Mouse (Mus musculus) limb, embryonic 14.5 days (tissue): ENCODE measurements at regions not wholly inside any gene's neighbourhood (a gene's known extent, or its start where the extent isn't known, plus 50 kb on each side); places are given as distances from the start of the nearest gene placed in this dataset.

Experiments used
- ATAC-seq: fragments of 200-750 bp; cut with Nextera tagmentation; 2 replicates; pipeline ENCODE4 v1.8.0; 2017; ENCODE audit warnings: low read depth, moderate number of reproducible peaks, moderate TSS enrichment; ENCODE audit not compliant: low FRiP score
- DNase-seq: peaks from one replicate; pipeline ENCODE4 v3.0.0-alpha.2; 2015; ENCODE audit warnings: low spot score
- H3K27ac ChIP-seq: fragments of 300-500 bp; sonication (generic); replicated peaks from 2 replicates; pipeline ENCODE4 v1.5.1; 2014; ENCODE audit warnings: low read depth, mild to moderate bottlenecking, low read length, moderate library complexity, mixed read lengths
- H3K27me3 ChIP-seq: fragments of 300-500 bp; sonication (generic); 2 replicates; pipeline ENCODE4 v1.6.1; 2014; ENCODE audit warnings: low read length, mixed read lengths; ENCODE audit not compliant: control insufficient read depth, insufficient read depth
- H3K36me3 ChIP-seq: fragments of 300-500 bp; sonication (generic); 2 replicates; pipeline ENCODE4 v1.6.1; 2014; ENCODE audit warnings: mild to moderate bottlenecking, low read length, moderate library complexity, mixed read lengths; ENCODE audit not compliant: control insufficient read depth, insufficient read depth
- H3K4me1 ChIP-seq: fragments of 300-500 bp; sonication (generic); 2 replicates; pipeline ENCODE4 v1.6.1; 2014; ENCODE audit warnings: antibody characterized with exemption, low read length, mixed read lengths; ENCODE audit not compliant: control insufficient read depth, insufficient read depth
- H3K4me2 ChIP-seq: fragments of 300-500 bp; sonication (generic); replicated peaks from 2 replicates; pipeline ENCODE4 v1.6.1; 2014; ENCODE audit warnings: low read depth, mild to moderate bottlenecking, low read length, moderate library complexity; ENCODE audit not compliant: severe bottlenecking
- H3K4me3 ChIP-seq: fragments of 300-500 bp; sonication (generic); replicated peaks from 2 replicates; pipeline ENCODE4 v1.5.1; 2014; ENCODE audit warnings: low read length
- H3K9ac ChIP-seq: fragments of 300-500 bp; sonication (generic); 2 replicates; pipeline ENCODE4 v1.6.1; 2014; ENCODE audit warnings: mild to moderate bottlenecking, low read depth, low read length, moderate library complexity; ENCODE audit not compliant: severe bottlenecking
- H3K9me3 ChIP-seq: fragments of 300-500 bp; sonication (generic); 2 replicates; pipeline ENCODE4 v1.6.1; 2016; ENCODE audit warnings: low read length; ENCODE audit not compliant: control insufficient read depth
- POLR2A ChIP-seq: fragments of 200-500 bp; IDR thresholded peaks from 2 replicates; pipeline ENCODE4 v1.8.0; 2012; ENCODE audit warnings: inconsistent platforms, mild to moderate bottlenecking, moderate library complexity, borderline replicate concordance; ENCODE audit not compliant: insufficient read depth, insufficient read length; ENCODE audit errors: extremely low read depth
- WGBS: fragments of 180-500 bp; shearing (Covaris S2); extraction: QIAGEN DNeasy Blood & Tissue Kit; methylation state at CpG from one replicate; pipeline ENCODE4 v1.1.7; 2014; 5-methylcytosine and 5-hydroxymethylcytosine counted together

DNA sequence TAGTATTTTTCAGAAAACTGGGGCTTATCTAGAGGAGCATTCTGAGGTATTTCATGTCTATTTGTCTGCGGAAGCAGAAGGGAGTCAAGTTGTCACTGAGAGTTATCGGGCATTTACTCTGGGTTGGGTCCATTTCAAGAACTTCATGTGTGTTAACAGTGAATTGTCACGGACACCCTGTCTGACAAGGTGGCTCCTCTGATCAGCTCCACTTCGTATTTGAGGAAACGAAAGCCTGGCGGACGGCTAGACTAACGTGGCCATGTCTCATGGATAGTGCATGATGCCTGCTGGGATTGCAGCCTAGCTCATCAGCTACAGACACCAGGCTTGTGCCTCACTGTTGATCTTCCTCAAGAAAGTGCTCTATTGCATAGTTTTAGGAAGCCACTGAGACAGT is 200.4 kb downstream of the 4933412E24Rik start:
- Histone ChIP-seq H3K4me3 (no peak overlapping the region), H3K4me2 (no peak overlapping the region), H3K36me3 (no peaks in the 10 kb centered on the region), H3K9me3 (no peaks in the 10 kb centered on the region), H3K27me3 (no peaks in the 10 kb centered on the region), H3K9ac (no peak overlapping the region), H3K27ac (no peak overlapping the region), H3K4me1 (no peaks in the 10 kb centered on the region)
- ATAC-seq = no peak
- no peak for DNase-seq
- TF ChIP-seq POLR2A = no peak
- WGBS = 87% methylated on average over 8 of the region's 8 CpGs

DNA sequence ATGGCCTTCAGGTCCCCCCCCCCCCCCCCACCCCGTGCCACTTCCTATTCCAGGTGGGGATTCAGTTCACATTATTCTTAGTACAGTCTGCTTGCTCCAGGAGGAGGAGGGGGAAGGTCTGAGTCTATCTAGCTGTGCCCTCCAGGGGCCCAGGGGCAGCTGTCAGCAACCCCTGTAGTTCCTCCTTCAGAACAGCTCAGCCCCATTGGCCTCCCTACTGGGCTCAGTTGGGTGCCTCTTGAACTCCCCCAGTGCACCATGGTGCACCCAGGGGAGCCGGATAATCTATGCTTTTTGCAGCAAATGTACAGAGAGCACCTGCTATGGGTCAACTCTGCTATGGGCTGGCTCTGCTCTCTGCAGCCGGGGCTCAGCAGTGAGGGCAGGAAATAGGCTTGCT is 204.8 kb downstream of the 4933412E24Rik start:
- Histone ChIP-seq H3K27ac (no peak overlapping the region), H3K4me1 (no peaks in the 10 kb centered on the region), H3K4me3 (no peak overlapping the region), H3K36me3 (no peaks in the 10 kb centered on the region), H3K9ac (no peak overlapping the region), H3K4me2 (no peak overlapping the region), H3K27me3 (no peaks in the 10 kb centered on the region), H3K9me3 (no peaks in the 10 kb centered on the region)
- WGBS = 59% methylated on average over 3 of the region's 3 CpGs
- DNase-seq (no peak), ATAC-seq (no peak)
- TF ChIP-seq POLR2A = no peak

DNA sequence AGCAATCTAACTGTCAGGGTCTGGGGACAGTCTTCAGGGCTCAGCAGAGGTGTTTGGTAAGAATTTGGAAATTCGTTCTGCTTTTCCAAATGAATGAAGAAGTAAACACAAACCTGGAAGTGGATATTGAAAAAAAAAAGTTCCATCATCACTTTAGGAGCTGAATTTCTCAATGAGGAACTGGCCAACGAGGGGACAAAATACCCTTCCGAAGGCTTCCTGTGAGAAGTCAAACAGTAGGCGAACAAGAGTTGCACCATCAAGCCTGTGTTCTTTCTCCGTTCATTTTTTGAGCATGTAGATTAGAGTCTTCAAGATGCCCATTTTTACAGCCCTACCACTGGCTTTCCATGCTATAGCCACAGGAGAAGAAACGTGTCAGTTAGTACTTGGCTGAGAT is 207.1 kb downstream of the 4933412E24Rik start:
- H3K36me3 ChIP-seq = no peaks in the 10 kb centered on the region

DNA sequence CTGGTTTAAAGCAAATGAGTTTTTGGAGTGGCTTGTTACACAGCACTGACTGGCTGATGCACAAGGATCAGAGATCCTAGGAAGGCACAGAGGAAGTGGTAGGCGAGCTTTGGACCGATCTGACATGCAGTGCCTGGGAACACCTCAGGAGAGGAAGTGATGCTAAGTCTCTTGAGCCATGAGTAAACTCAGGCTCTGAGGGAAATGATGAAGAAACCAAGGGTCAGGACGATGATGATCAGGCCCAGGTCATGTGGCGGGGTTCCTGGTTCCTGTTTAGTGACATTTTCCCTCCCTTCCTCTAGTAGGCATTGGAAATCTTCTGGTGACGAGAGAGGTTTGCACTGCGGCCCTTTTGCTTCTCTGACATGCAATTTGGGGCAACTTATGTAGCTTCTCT is 208.7 kb downstream of the 4933412E24Rik start:
- no peak for TF ChIP-seq POLR2A
- WGBS = 88% methylated on average over 6 of the region's 6 CpGs
- Histone ChIP-seq H3K27me3 (no peaks in the 10 kb centered on the region), H3K27ac (no peak overlapping the region), H3K9ac (no peak overlapping the region), H3K4me1 (no peaks in the 10 kb centered on the region), H3K9me3 (no peaks in the 10 kb centered on the region), H3K4me3 (no peak overlapping the region), H3K4me2 (no peak overlapping the region), H3K36me3 (no peaks in the 10 kb centered on the region)
- DNase-seq = no peak
- ATAC-seq = no peak

More for the DNA sequence above, 207.1 kb downstream of the 4933412E24Rik start:
- Histone ChIP-seq H3K4me1 (no peaks in the 10 kb centered on the region), H3K4me3 (no peak overlapping the region), H3K27ac (no peak overlapping the region), H3K4me2 (no peak overlapping the region), H3K9me3 (no peaks in the 10 kb centered on the region), H3K27me3 (no peaks in the 10 kb centered on the region), H3K9ac (no peak overlapping the region)
- TF ChIP-seq POLR2A = no peak
- ATAC-seq (no peak), DNase-seq (no peak)
- WGBS = 93% methylated on average over 6 of the region's 6 CpGs

DNA sequence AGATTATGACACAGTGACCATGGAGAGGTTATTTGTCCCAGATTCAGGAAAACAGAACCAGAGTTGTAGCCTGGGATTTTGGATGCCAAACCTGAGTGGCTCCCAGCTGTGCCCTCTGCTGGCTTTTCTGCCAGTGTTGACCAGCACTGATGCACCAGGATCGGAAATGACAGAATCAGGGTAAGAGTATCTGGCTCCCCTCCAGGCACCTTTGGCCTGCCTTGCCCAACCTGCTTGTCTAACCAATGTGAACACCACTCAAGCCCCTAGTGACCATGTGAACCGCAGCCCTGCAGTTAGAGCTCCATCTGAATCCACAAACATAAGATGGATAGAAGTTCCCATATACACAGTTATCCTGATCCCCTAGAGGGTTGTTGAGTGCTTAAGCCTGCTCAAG is 210.6 kb downstream of the 4933412E24Rik start:
- DNase-seq (no peak), ATAC-seq (no peak)
- H3K4me2 ChIP-seq = no peak overlapping the region
- no peak for TF ChIP-seq POLR2A
- H3K9me3 ChIP-seq = no peaks in the 10 kb centered on the region
- H3K27me3 ChIP-seq = no peaks in the 10 kb centered on the region
- H3K9ac ChIP-seq = no peak overlapping the region
- WGBS = 94% methylated on average over 2 of the region's 2 CpGs
- H3K36me3 ChIP-seq = no peaks in the 10 kb centered on the region
- no peak overlapping the region for H3K27ac ChIP-seq
- no peaks in the 10 kb centered on the region for H3K4me1 ChIP-seq
- H3K4me3 ChIP-seq = no peak overlapping the region

DNA sequence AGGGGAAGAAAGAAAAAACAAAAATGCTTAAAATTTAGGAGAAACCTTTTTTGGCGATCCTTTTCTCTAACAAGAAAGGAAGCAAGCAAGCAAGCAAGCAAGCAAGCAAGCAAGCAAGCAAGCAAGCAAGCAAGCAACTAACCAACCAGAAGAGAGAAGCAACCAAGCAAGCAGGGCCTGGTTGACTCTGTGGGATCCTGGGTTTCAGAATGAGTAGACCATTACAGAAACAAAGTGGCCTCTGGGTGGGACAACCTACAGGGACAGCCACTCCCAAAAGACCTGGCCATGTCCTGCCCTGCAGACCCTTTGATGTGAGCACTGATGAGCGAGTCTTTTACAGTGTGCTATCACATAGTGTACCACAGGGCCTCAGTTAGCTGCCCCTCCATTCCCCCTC is 211.6 kb downstream of the 4933412E24Rik start:
- Histone ChIP-seq H3K4me1 (no peaks in the 10 kb centered on the region), H3K36me3 (no peaks in the 10 kb centered on the region), H3K4me3 (no peak overlapping the region), H3K27ac (no peak overlapping the region), H3K9me3 (no peaks in the 10 kb centered on the region), H3K27me3 (no peaks in the 10 kb centered on the region), H3K9ac (no peak overlapping the region), H3K4me2 (no peak overlapping the region)
- DNase-seq = no peak
- ATAC-seq = no peak
- 90% methylated on average over 2 of the region's 2 CpGs for WGBS
- no peak for TF ChIP-seq POLR2A
